Mouse (Mus musculus): Measurements from ENCODE around the gene Psmb8. TPM values are rescaled to one million over a fixed set of nuclear protein-coding genes. Genes with fewer than 3 reads are reported as not detected.

Psmb8 gene
- total RNA-seq, 2 experiments from 2014 or later: 4.5 to 5.1 TPM

DNA sequence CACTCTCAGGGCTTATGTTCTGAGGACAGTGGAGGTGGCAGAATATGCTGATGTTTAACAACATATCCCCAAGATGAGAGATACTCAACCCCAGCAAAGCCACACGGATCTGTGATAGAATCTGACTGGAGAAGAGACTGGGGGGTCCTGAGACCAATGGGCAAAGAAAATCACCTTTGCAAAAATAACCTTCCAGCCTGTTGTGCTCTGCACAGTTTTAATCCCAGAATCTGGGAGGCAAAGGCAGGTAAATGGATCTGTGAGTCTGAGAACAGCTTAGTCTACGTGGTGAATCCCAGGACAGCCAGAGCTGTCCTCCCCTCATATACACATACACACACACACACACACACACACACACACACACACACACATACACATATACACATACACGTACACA lies 51.8 kb downstream of the Psmb8 start:
- DNase-seq: no peak

DNA sequence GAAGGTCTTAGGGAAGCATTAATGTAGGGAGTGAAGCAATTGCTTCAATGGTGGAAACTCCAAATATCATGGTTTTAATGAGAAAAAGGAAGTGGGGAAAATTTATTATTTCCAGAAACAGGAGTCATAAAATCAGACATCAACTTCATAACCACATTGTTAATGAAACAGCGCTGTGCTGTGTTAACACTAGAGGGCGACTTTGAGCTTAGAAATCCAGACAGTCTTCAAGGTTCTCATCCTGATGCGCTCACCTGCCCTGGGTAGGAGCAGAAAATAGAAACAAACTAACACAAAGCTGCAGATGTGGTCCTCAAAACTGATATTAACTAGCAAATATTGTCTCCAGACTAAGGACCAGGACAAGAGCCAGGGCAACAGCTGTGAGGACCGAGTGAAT lies 52.4 kb downstream of the Psmb8 start:
- DNase-seq: no peak

Other genes starting within 250 kb of the Psmb8 start
- gene B3galt4, start 246.2 kb upstream of the Psmb8 start, total RNA-seq (2021): 1 to 10 TPM; 2.3 to 2.6 TPM
- gene Vps52, start 241.9 kb upstream of the Psmb8 start, total RNA-seq (2021): 10 to 100 TPM; 30.3 to 33.2 TPM
- gene Rps18, start 241.7 kb upstream of the Psmb8 start, total RNA-seq (2021): 100 to 1,000 TPM; 649 to 675 TPM
- 10 to 100 TPM; 38.9 to 46.7 TPM for gene H2-K1, start 197.4 kb upstream of the Psmb8 start, total RNA-seq (2021)
- gene Ring1, start 173.0 kb upstream of the Psmb8 start, total RNA-seq (2021): 10 to 100 TPM; 13.4 to 18.0 TPM
- 10 to 100 TPM; 50.5 to 63.2 TPM for gene H2-Ke6, start 169.7 kb upstream of the Psmb8 start, total RNA-seq (2021)
- 10 to 100 TPM; 64.1 to 75.4 TPM for gene Slc39a7, start 166.0 kb upstream of the Psmb8 start, total RNA-seq (2021)
- 10 to 100 TPM; 40.7 to 43.1 TPM for gene Rxrb, start 165.9 kb upstream of the Psmb8 start, total RNA-seq (2021)
- gene Col11a2, start 158.3 kb upstream of the Psmb8 start, total RNA-seq (2021): 100 to 1,000 TPM in 1 of 2 experiments, 10 to 100 TPM in 1; 72.0 to 106 TPM
- not detected for gene H2-Oa, start 105.4 kb upstream of the Psmb8 start, total RNA-seq (2021)
- gene H2-DMa, start 78.2 kb upstream of the Psmb8 start, total RNA-seq (2021): 1 to 10 TPM; 4.6 to 6.1 TPM
- 100 to 1,000 TPM in 1 of 2 experiments, 10 to 100 TPM in 1; 91.9 to 114 TPM for gene Brd2, start 75.1 kb upstream of the Psmb8 start, total RNA-seq (2021)
- gene H2-DMb2, start 54.4 kb upstream of the Psmb8 start, total RNA-seq (2021): under 1 TPM; 0.25 to 0.61 TPM
- gene H2-DMb1, start 44.6 kb upstream of the Psmb8 start, total RNA-seq (2021): 1 to 10 TPM; 1.4 to 1.8 TPM
- gene Tap1, start 10.2 kb upstream of the Psmb8 start, total RNA-seq (2021): 1 to 10 TPM; 2.6 to 3.8 TPM
- gene Psmb9, start 10.0 kb upstream of the Psmb8 start, total RNA-seq (2021): 1 to 10 TPM; 1.6 to 1.7 TPM
- 1 to 10 TPM; 6.5 to 7.0 TPM for gene Tap2, start 5.8 kb downstream of the Psmb8 start, total RNA-seq (2021)
- under 1 TPM; 0.26 to 0.34 TPM for gene H2-Ob, start 41.2 kb downstream of the Psmb8 start, total RNA-seq (2021)
- 1 to 10 TPM; 3.6 to 4.1 TPM for gene H2-Ab1, start 60.0 kb downstream of the Psmb8 start, total RNA-seq (2021)
- gene H2-Aa, start 90.1 kb downstream of the Psmb8 start, total RNA-seq (2021): 1 to 10 TPM; 4.5 TPM
- gene H2-Eb1, start 108.1 kb downstream of the Psmb8 start, total RNA-seq (2021): 1 to 10 TPM; 2.9 to 5.0 TPM
- gene H2-Eb2, start 127.9 kb downstream of the Psmb8 start, total RNA-seq (2021): not detected
- under 1 TPM; 0.40 to 0.81 TPM for gene Btnl2, start 157.1 kb downstream of the Psmb8 start, total RNA-seq (2021)
- gene Btnl1, start 179.4 kb downstream of the Psmb8 start, total RNA-seq (2021): not detected
- under 1 TPM; 0.36 to 0.42 TPM for gene BC051142, start 201.1 kb downstream of the Psmb8 start, total RNA-seq (2021)